ENCODE assay signal across 23 mouse cellular contexts in the genomic region with DNA sequence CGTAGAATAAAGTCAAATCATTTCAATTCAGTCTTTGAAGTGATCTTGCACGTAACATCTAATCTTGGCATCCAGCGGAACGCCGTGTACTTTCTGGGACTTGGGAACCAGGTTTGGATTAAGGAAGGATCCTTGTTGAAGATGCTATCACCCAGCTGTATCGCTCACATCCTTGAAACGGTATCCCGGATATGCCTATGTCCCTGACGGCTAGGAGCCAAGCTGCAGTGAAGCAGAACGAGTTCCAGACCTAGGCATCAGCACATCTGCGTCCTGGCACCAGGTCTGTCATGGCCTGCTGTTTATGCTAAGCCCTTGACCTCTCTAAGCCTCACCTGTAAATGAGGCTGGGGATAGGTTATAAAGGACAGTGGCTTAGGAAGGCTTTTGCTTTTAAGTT. TPM values are rescaled to one million over a fixed set of nuclear protein-coding genes. Genes with fewer than 3 reads are reported as not detected.
A peak's percentile ranks its signal among the peaks of the same experiment; 100 is the strongest.
DNase-seq lines count a peak whose midpoint lies in the region; ATAC-seq and TF ChIP-seq lines count a peak whose summit lies in the region.
"Had no signal": no experiment of that assay in that cellular context is flagged by ENCODE, and none has a peak within 500 bp of the region (broad histone marks: within the 10 kb centered on the region; RNA-seq: fewer than 3 reads in every experiment).

No protein-coding gene starts in this region.

- no peak overlapping the region for H3K4me2 ChIP-seq in embryonic facial prominence, embryonic 12.5 days (replicated peaks)
- 0 out of 2 replicates have a peak overlapping the region, but pooled peaks have one; percentile 37 for H3K4me2 ChIP-seq in heart, embryonic 16.5 days (ENCODE audit: low read depth, low read length)
- no peak overlapping the region for H3K4me2 ChIP-seq in lung, embryonic 15.5 days
- peak overlapping the region; percentile 60 for H3K4me2 ChIP-seq in liver, embryonic 14.5 days (ENCODE audit: low read depth)
- H3K4me2 ChIP-seq: hindbrain, embryonic 13.5 days; midbrain, embryonic 15.5 days had no signal

- no peak for ATAC-seq in embryonic facial prominence, embryonic 12.5 days (ENCODE audit: insufficient number of reproducible peaks, insufficient read depth, low FRiP score, low TSS enrichment)
- no peak for ATAC-seq in heart, embryonic 16.5 days (replicated peaks; ENCODE audit: extremely low read depth, insufficient read depth, low FRiP score)
- no peak for ATAC-seq in lung, embryonic 15.5 days (ENCODE audit: borderline replicate concordance, extremely low read depth, low FRiP score, low TSS enrichment)
- no peak for ATAC-seq in liver, embryonic 14.5 days (ENCODE audit: insufficient read depth)
- ATAC-seq: CD4-positive, CD25-positive, alpha-beta regulatory T cell, adult 4 months; forebrain, embryonic 14.5 days; midbrain, embryonic 15.5 days had no signal

- H3K4me3 ChIP-seq in embryonic facial prominence, embryonic 12.5 days, result no peak overlapping the region
- H3K4me3 ChIP-seq in embryonic facial prominence, embryonic 10.5 days, result no peak overlapping the region
- no peak overlapping the region for H3K4me3 ChIP-seq in heart, embryonic 16.5 days (ENCODE audit: low read length)
- H3K4me3 ChIP-seq in lung, embryonic 15.5 days, result no peak overlapping the region
- H3K4me3 ChIP-seq in liver, embryonic 14.5 days (ENCODE audit: insufficient read depth in 1 of 2, low read depth in 2 of 2, low read length in 2 of 2), result peak overlapping the region in 1 of 2 experiments; percentile 24; a peak in 2 of 4 replicates
- H3K4me3 ChIP-seq: hindbrain, embryonic 13.5 days; intestine, embryonic 15.5 days; megakaryocyte, embryonic 14.5 days; midbrain, embryonic 15.5 days had no signal

- WGBS in embryonic facial prominence, embryonic 12.5 days, result 62% methylated on average over 11 of the region's 11 CpGs
- 81% methylated on average over 11 of the region's 11 CpGs for WGBS in embryonic facial prominence, embryonic 10.5 days
- WGBS in heart, embryonic 16.5 days, result 33% methylated on average over 11 of the region's 11 CpGs
- WGBS in lung, embryonic 15.5 days, result 43% methylated on average over 11 of the region's 11 CpGs
- 78% methylated on average over 11 of the region's 11 CpGs for WGBS in liver, embryonic 14.5 days (ENCODE audit: insufficient replicate concordance)

- peak overlapping the region; percentile 23; the same call in 1 of the 2 replicates for H3K27ac ChIP-seq in embryonic facial prominence, embryonic 12.5 days
- no peak overlapping the region for H3K27ac ChIP-seq in embryonic facial prominence, embryonic 10.5 days (replicated peaks)
- no peak overlapping the region for H3K27ac ChIP-seq in heart, embryonic 16.5 days (ENCODE audit: low read length)
- 0 out of 2 replicates have a peak overlapping the region, but pooled peaks have one; percentile 20 for H3K27ac ChIP-seq in lung, embryonic 15.5 days
- peak overlapping the region; percentile 77 for H3K27ac ChIP-seq in liver, embryonic 14.5 days
- H3K27ac ChIP-seq: hindbrain, embryonic 13.5 days; intestine, embryonic 15.5 days; midbrain, embryonic 15.5 days; stomach, postnatal 0 days had no signal

- no peak for TF ChIP-seq CTCF in liver, embryonic 14.5 days (IDR thresholded peaks at IDR 0.05; ENCODE audit: low read depth)

- H3K9ac ChIP-seq in embryonic facial prominence, embryonic 12.5 days, result no peak overlapping the region
- no peak overlapping the region for H3K9ac ChIP-seq in heart, embryonic 16.5 days (ENCODE audit: low read length)
- H3K9ac ChIP-seq in lung, embryonic 15.5 days, result no peak overlapping the region
- H3K9ac ChIP-seq in liver, embryonic 14.5 days (replicated peaks), result peak overlapping the region; percentile 38
- H3K9ac ChIP-seq: hindbrain, embryonic 13.5 days; intestine, embryonic 15.5 days; midbrain, embryonic 15.5 days had no signal

- DNase-seq in embryonic facial prominence, embryonic 10.5 days (ENCODE audit: low spot score), result no peak
- no peak for DNase-seq in heart, adult 8-10 months (ENCODE audit: low spot score)
- no peak for DNase-seq in lung, postnatal 4 days
- no peak for DNase-seq in liver, embryonic 14.5 days (ENCODE audit: low read depth in 3 of 3, low spot score in 3 of 3)
- DNase-seq in thymus, postnatal 0 days (ENCODE audit: low spot score), result no peak
- DNase-seq: cerebellum, postnatal 10 days; lung, postnatal 10 days had no signal

- 0 out of 2 replicates have a peak, but pooled peaks cover 3% of the 10 kb centered on the region for H3K27me3 ChIP-seq in embryonic facial prominence, embryonic 12.5 days
- H3K27me3 ChIP-seq in embryonic facial prominence, embryonic 10.5 days (replicated peaks; ENCODE audit: low read depth, poor library complexity, severe bottlenecking), result peaks cover 6% of the 10 kb centered on the region; the same call in 1 of the 2 replicates
- peaks cover 41% of the 10 kb centered on the region for H3K27me3 ChIP-seq in heart, embryonic 16.5 days (ENCODE audit: control insufficient read depth, insufficient read depth, low read length)
- no peaks in the 10 kb centered on the region for H3K27me3 ChIP-seq in lung, embryonic 15.5 days
- H3K27me3 ChIP-seq in liver, embryonic 14.5 days (ENCODE audit: control insufficient read depth, insufficient read depth, low read length), result no peaks in the 10 kb centered on the region
- H3K27me3 ChIP-seq: midbrain, embryonic 15.5 days had no signal

- 0 out of 2 replicates have a peak, but pooled peaks cover 4% of the 10 kb centered on the region for H3K4me1 ChIP-seq in embryonic facial prominence, embryonic 12.5 days
- peaks cover 19% of the 10 kb centered on the region for H3K4me1 ChIP-seq in embryonic facial prominence, embryonic 10.5 days
- H3K4me1 ChIP-seq in heart, embryonic 16.5 days (ENCODE audit: control insufficient read depth, insufficient read depth, low read length), result peaks cover 33% of the 10 kb centered on the region
- H3K4me1 ChIP-seq in lung, embryonic 15.5 days, result peaks cover 27% of the 10 kb centered on the region
- peaks cover 57 to 64% of the 10 kb centered on the region in 2 experiments for H3K4me1 ChIP-seq in liver, embryonic 14.5 days (replicated peaks; ENCODE audit: control insufficient read depth in 2 of 2, insufficient read depth in 2 of 2, low read length in 1 of 2)
- H3K4me1 ChIP-seq: hindbrain, embryonic 13.5 days; midbrain, embryonic 15.5 days had no signal

- H3K36me3 ChIP-seq in embryonic facial prominence, embryonic 12.5 days, result 0 out of 2 replicates have a peak, but pooled peaks cover 4% of the 10 kb centered on the region
- H3K36me3 ChIP-seq in embryonic facial prominence, embryonic 10.5 days (replicated peaks), result peaks cover 9% of the 10 kb centered on the region; the same call in 1 of the 2 replicates
- no peaks in the 10 kb centered on the region for H3K36me3 ChIP-seq in heart, embryonic 16.5 days (ENCODE audit: control insufficient read depth, insufficient read depth)
- no peaks in the 10 kb centered on the region for H3K36me3 ChIP-seq in lung, embryonic 15.5 days
- 0 out of 2 replicates have a peak, but pooled peaks cover 2% of the 10 kb centered on the region for H3K36me3 ChIP-seq in liver, embryonic 14.5 days (replicated peaks; ENCODE audit: control insufficient read depth, insufficient read depth, low read depth)
- H3K36me3 ChIP-seq: G1E; hindbrain, embryonic 13.5 days; intestine, embryonic 15.5 days; midbrain, embryonic 15.5 days had no signal

- no peaks in the 10 kb centered on the region for H3K9me3 ChIP-seq in embryonic facial prominence, embryonic 12.5 days
- no peaks in the 10 kb centered on the region for H3K9me3 ChIP-seq in embryonic facial prominence, embryonic 10.5 days
- no peaks in the 10 kb centered on the region for H3K9me3 ChIP-seq in heart, embryonic 16.5 days (replicated peaks; ENCODE audit: control insufficient read depth, low read length)
- H3K9me3 ChIP-seq in lung, embryonic 15.5 days, result no peaks in the 10 kb centered on the region
- no peaks in the 10 kb centered on the region for H3K9me3 ChIP-seq in liver, embryonic 14.5 days (ENCODE audit: control insufficient read depth, low read length)
- H3K9me3 ChIP-seq: G1E; hindbrain, embryonic 13.5 days; intestine, embryonic 15.5 days; megakaryocyte, embryonic 14.5 days; midbrain, embryonic 15.5 days had no signal

- no peak for TF ChIP-seq EP300 in liver, embryonic 14.5 days (IDR thresholded peaks at IDR 0.05; ENCODE audit: low read depth)

RNA-seq across cellular contexts. Expression of gene Tbx2, which starts 32.0 kb away (rescaled TPM):
- polyA plus RNA-seq in embryonic facial prominence, embryonic 12.5 days (2016; fragmentation: Nextera tagmentation; extraction: Ambion mirVana), result 20.5 and 21.6 TPM in 2 replicates
- 9.9 and 10.9 TPM in 2 replicates for polyA plus RNA-seq in embryonic facial prominence, embryonic 10.5 days (2016; fragmentation: Nextera tagmentation; extraction: Ambion mirVana)
- 1.4 and 3.3 TPM in 2 replicates for polyA plus RNA-seq in heart, embryonic 16.5 days (2015; fragmentation: Nextera tagmentation; extraction: Ambion mirVana)
- 1 to 10 TPM; 4.1 to 6.6 (median 4.7) TPM for total RNA-seq in heart, adult 8-10 months (2022)
- 40.9 and 44.9 TPM in 2 replicates for polyA plus RNA-seq in lung, embryonic 15.5 days (2015; fragmentation: Nextera tagmentation; extraction: Ambion mirVana)
- 0.97 and 1.3 TPM in 2 replicates for polyA plus RNA-seq in liver, embryonic 14.5 days (2012; rRNA removed)
- 0.15 and 0.29 TPM in 2 replicates for polyA plus RNA-seq in liver, embryonic 14.5 days (2014; fragmentation: Nextera tagmentation; extraction: Ambion mirVana)
- polyA plus RNA-seq in thymus, postnatal 0 days (2015; fragmentation: Nextera tagmentation; extraction: Ambion mirVana), result 0.58 and 1.0 TPM in 2 replicates
- polyA plus RNA-seq: CD4-positive, CD25-positive, alpha-beta regulatory T cell, adult 4 months had no signal

RNA-seq across cellular contexts. Expression of gene Gm11444, which starts 49.8 kb away (rescaled TPM):
- polyA plus RNA-seq in embryonic facial prominence, embryonic 12.5 days (2016; fragmentation: Nextera tagmentation; extraction: Ambion mirVana), result 0.43 TPM in 1 of 2 replicates, not detected in the other
- polyA plus RNA-seq in embryonic facial prominence, embryonic 10.5 days (2016; fragmentation: Nextera tagmentation; extraction: Ambion mirVana), result not detected in 2 replicates
- not detected in 2 replicates for polyA plus RNA-seq in heart, embryonic 16.5 days (2015; fragmentation: Nextera tagmentation; extraction: Ambion mirVana)
- total RNA-seq in heart, adult 8-10 months (2022), result not detected
- polyA plus RNA-seq in lung, embryonic 15.5 days (2015; fragmentation: Nextera tagmentation; extraction: Ambion mirVana), result 0.62 TPM in 1 of 2 replicates, not detected in the other
- polyA plus RNA-seq in liver, embryonic 14.5 days (2012; rRNA removed), result not detected in 2 replicates
- not detected in 2 replicates for polyA plus RNA-seq in liver, embryonic 14.5 days (2014; fragmentation: Nextera tagmentation; extraction: Ambion mirVana)
- not detected in 2 replicates for polyA plus RNA-seq in thymus, postnatal 0 days (2015; fragmentation: Nextera tagmentation; extraction: Ambion mirVana)
- total RNA-seq: adrenal gland, adult 18-20 months; G1E; layer of hippocampus, postnatal 10 days; neutrophil, adult 5-6 weeks had no signal
- polyA plus RNA-seq: forebrain, embryonic 14.5 days; G1E; gonadal fat pad, adult 2 months; hindbrain, embryonic 13.5 days; intestine, embryonic 15.5 days; limb, embryonic 14.5 days; midbrain, embryonic 15.5 days; stomach, postnatal 0 days had no signal

Comparison
In these comparisons a context has a peak if more than half of its experiments do, and no peak if none do; other contexts are left out.
1. H3K27ac ChIP-seq: peak in embryonic facial prominence, embryonic 12.5 days (single experiment), lung, embryonic 15.5 days (single experiment) and liver, embryonic 14.5 days (single experiment); none in embryonic facial prominence, embryonic 10.5 days (single experiment) and heart, embryonic 16.5 days (single experiment).
2. H3K4me2 ChIP-seq: peak in heart, embryonic 16.5 days (single experiment) and liver, embryonic 14.5 days (single experiment); none in embryonic facial prominence, embryonic 12.5 days (single experiment) and lung, embryonic 15.5 days (single experiment).